Mouse (Mus musculus): Measurements from ENCODE around the gene Cdk11b.

DNA sequence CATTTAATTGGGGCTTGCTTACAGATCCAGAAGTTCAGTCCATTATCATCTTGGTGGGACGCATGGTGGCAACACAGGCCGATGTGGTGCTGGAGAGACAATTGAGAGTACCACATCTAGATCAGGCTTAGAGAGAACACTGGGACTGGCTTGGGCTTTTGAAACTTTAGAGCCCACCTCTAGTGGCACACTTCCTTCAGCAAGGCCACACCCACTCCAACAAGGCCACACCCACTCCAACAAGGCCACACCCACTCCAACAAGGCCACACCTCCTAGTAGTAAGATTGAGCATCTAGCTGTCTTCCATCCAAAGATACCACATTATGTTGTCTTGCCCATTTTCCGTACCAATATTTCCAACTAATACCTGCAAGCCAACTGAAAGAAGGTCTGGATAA lies 67.8 kb downstream of the Cdk11b start:
- TF ChIP-seq CTCF (IDR thresholded peaks at IDR 0.05): no peak
- TF ChIP-seq EP300 (IDR thresholded peaks at IDR 0.05): no peak

All from lung, postnatal 0 days (tissue).